In the genomic region with DNA sequence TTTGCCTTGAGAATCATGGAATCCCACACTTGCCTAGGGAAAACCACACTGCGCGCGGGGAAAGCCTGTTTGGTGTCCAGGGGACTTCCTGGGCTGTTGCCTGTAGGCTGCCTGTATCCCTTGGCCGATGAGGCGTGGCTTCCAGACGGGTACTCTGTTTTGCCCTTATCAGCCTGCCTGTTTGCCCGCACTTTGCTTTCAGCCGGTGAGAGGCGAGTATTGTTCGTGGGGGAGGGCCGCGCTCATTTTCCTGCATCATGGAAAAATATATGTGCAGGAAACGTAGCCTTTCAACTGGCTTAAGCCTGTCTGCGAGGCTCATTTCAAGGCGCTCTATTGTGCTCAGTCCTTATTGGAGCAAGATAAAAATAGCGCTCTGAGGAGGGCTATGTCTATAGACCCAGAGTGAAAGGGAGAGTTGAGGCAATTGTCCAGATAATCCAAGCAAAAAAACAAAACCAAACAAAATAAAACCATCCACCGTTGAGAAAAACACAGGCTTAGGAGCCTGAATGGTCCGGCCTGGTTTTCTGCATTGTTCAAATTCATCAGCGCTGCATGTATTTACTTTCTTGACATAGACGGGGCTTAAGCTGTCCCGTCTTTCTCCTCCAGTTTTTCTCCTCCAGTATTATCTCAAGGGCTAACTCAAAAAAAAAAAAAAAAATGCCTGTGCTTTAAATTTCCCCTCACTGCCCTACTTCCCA, we compare ENCODE assay signal across 9 mouse cellular contexts.
DNase-seq lines count a peak whose midpoint lies in the region; ATAC-seq and TF ChIP-seq lines count a peak whose summit lies in the region.
"Had no signal": no experiment of that assay in that cellular context is flagged by ENCODE, and none has a peak within 500 bp of the region (broad histone marks: within the 10 kb centered on the region; RNA-seq: fewer than 3 reads in every experiment).

No protein-coding gene starts in this region.

- H3K9ac ChIP-seq in heart, embryonic 13.5 days: 0 out of 2 replicates have a peak overlapping the region, but pooled peaks have one; percentile 58
- no peak overlapping the region for H3K9ac ChIP-seq in liver, embryonic 13.5 days
- H3K9ac ChIP-seq: limb, embryonic 15.5 days had no signal

- no peaks in the 10 kb centered on the region for H3K36me3 ChIP-seq in heart, embryonic 13.5 days
- no peaks in the 10 kb centered on the region for H3K36me3 ChIP-seq in hindbrain, embryonic 10.5 days
- no peaks in the 10 kb centered on the region for H3K36me3 ChIP-seq in liver, embryonic 13.5 days
- no peaks in the 10 kb centered on the region for H3K36me3 ChIP-seq in small intestine, adult 2 months (ENCODE audit: control insufficient read depth, insufficient read depth, low read length)
- H3K36me3 ChIP-seq: limb, embryonic 15.5 days had no signal

- ATAC-seq in heart, embryonic 13.5 days (ENCODE audit: extremely low read depth, insufficient number of reproducible peaks, low FRiP score, low TSS enrichment): no peak
- ATAC-seq in liver, embryonic 13.5 days (ENCODE audit: low read depth): peak; percentile 29; the same call in 1 of the 2 replicates

- peak; percentile 7; the same call in 1 of the 2 replicates for TF ChIP-seq POLR2A in small intestine, adult 2 months (IDR thresholded peaks at IDR 0.05; ENCODE audit: low read depth, low read length)
- TF ChIP-seq POLR2A in cerebellum, adult 2 months (IDR thresholded peaks at IDR 0.05; ENCODE audit: borderline replicate concordance, insufficient read depth, low read length): no peak

- peak overlapping the region; percentile 31 for H3K27ac ChIP-seq in heart, embryonic 13.5 days (replicated peaks)
- H3K27ac ChIP-seq in hindbrain, embryonic 10.5 days: peak overlapping the region; percentile 69
- no peak overlapping the region for H3K27ac ChIP-seq in liver, embryonic 13.5 days
- peak overlapping the region; percentile 61 for H3K27ac ChIP-seq in small intestine, adult 2 months (ENCODE audit: insufficient read depth, low read depth, low read length)
- no peak overlapping the region for H3K27ac ChIP-seq in cerebellum, adult 2 months (ENCODE audit: insufficient read depth, low read length)
- H3K27ac ChIP-seq: limb, embryonic 15.5 days had no signal

- H3K4me3 ChIP-seq in heart, embryonic 13.5 days: peak overlapping the region; percentile 42
- H3K4me3 ChIP-seq in hindbrain, embryonic 10.5 days: 0 out of 2 replicates have a peak overlapping the region, but pooled peaks have one; percentile 13
- no peak overlapping the region for H3K4me3 ChIP-seq in liver, embryonic 13.5 days (replicated peaks)
- peak overlapping the region; percentile 28 for H3K4me3 ChIP-seq in small intestine, adult 2 months (ENCODE audit: low read depth, low read length)
- no peak overlapping the region for H3K4me3 ChIP-seq in cerebellum, adult 2 months (replicated peaks; ENCODE audit: insufficient read depth, low read depth, low read length)
- H3K4me3 ChIP-seq: limb, embryonic 15.5 days had no signal

- intact Hi-C loops in heart, postnatal 36 days (cut with DNase I): no loop called here

- TF ChIP-seq CTCF in small intestine, adult 2 months (IDR thresholded peaks at IDR 0.05; ENCODE audit: extremely low read depth, insufficient read length, insufficient replicate concordance, low read depth, low read length): no peak
- no peak for TF ChIP-seq CTCF in cerebellum, adult 2 months (IDR thresholded peaks at IDR 0.05; ENCODE audit: borderline replicate concordance, insufficient read depth, low read depth, low read length)

- no peak for DNase-seq in heart, postnatal 36 days
- peak; percentile 28 for DNase-seq in hindbrain, embryonic 10.5 days (ENCODE audit: low spot score)
- peak; percentile 6 for DNase-seq in liver, embryonic 13.5 days
- no peak for DNase-seq in spleen, postnatal 14 days (ENCODE audit: low spot score in 2 of 2)
- DNase-seq in cerebellum, adult 2 months: no peak
- DNase-seq in cerebellum, adult 11-12 months: no peak

- 34% methylated on average over 21 of the region's 21 CpGs for WGBS in heart, embryonic 13.5 days
- 70% methylated on average over 21 of the region's 21 CpGs for WGBS in hindbrain, embryonic 10.5 days
- WGBS in liver, embryonic 13.5 days (ENCODE audit: insufficient replicate concordance): 58% methylated on average over 21 of the region's 21 CpGs
- 28% methylated on average over 21 of the region's 21 CpGs for WGBS in small intestine, adult 2 months
- 79% methylated on average over 21 of the region's 21 CpGs for whole genome bisulfite sequencing in cerebellum, adult 2 months

- H3K9me3 ChIP-seq in heart, embryonic 13.5 days: no peaks in the 10 kb centered on the region
- no peaks in the 10 kb centered on the region for H3K9me3 ChIP-seq in hindbrain, embryonic 10.5 days
- no peaks in the 10 kb centered on the region for H3K9me3 ChIP-seq in liver, embryonic 13.5 days (replicated peaks)
- H3K9me3 ChIP-seq: limb, embryonic 15.5 days had no signal

- no peaks in the 10 kb centered on the region for H3K27me3 ChIP-seq in heart, embryonic 13.5 days (replicated peaks)
- no peaks in the 10 kb centered on the region for H3K27me3 ChIP-seq in hindbrain, embryonic 10.5 days (ENCODE audit: insufficient read depth, poor library complexity, severe bottlenecking)
- H3K27me3 ChIP-seq in liver, embryonic 13.5 days: no peaks in the 10 kb centered on the region
- H3K27me3 ChIP-seq in small intestine, adult 2 months (ENCODE audit: control insufficient read depth, insufficient read depth, low read length): no peaks in the 10 kb centered on the region
- no peaks in the 10 kb centered on the region for H3K27me3 ChIP-seq in cerebellum, adult 2 months (ENCODE audit: control insufficient read depth, insufficient read depth, low read length)
- H3K27me3 ChIP-seq: limb, embryonic 15.5 days had no signal

- H3K4me2 ChIP-seq in heart, embryonic 13.5 days: peak overlapping the region; percentile 67
- peak overlapping the region; percentile 24; the same call in 1 of the 2 replicates for H3K4me2 ChIP-seq in liver, embryonic 13.5 days
- H3K4me2 ChIP-seq: limb, embryonic 15.5 days had no signal

- H3K4me1 ChIP-seq in heart, embryonic 13.5 days: peaks cover 24% of the 10 kb centered on the region
- peaks cover 15% of the 10 kb centered on the region for H3K4me1 ChIP-seq in hindbrain, embryonic 10.5 days (replicated peaks)
- H3K4me1 ChIP-seq in liver, embryonic 13.5 days (replicated peaks): no peaks in the 10 kb centered on the region
- peaks cover 4% of the 10 kb centered on the region; the same call in 1 of the 2 replicates for H3K4me1 ChIP-seq in small intestine, adult 2 months (ENCODE audit: control insufficient read depth, insufficient read depth, insufficient read length, low read length)
- no peaks in the 10 kb centered on the region for H3K4me1 ChIP-seq in cerebellum, adult 2 months (ENCODE audit: control insufficient read depth, insufficient read depth, low read length)
- H3K4me1 ChIP-seq: limb, embryonic 15.5 days had no signal

Comparison
In these comparisons a context has a peak if more than half of its experiments do, and no peak if none do; other contexts are left out.
1. H3K27ac ChIP-seq: peak in heart, embryonic 13.5 days (single experiment), hindbrain, embryonic 10.5 days (single experiment) and small intestine, adult 2 months (single experiment); none in liver, embryonic 13.5 days (single experiment) and cerebellum, adult 2 months (single experiment).
2. H3K4me3 ChIP-seq: peak in heart, embryonic 13.5 days (single experiment), hindbrain, embryonic 10.5 days (single experiment) and small intestine, adult 2 months (single experiment); none in liver, embryonic 13.5 days (single experiment) and cerebellum, adult 2 months (single experiment).
3. DNase-seq: peak in hindbrain, embryonic 10.5 days (single experiment) and liver, embryonic 13.5 days (single experiment); none in heart, postnatal 36 days (0 of 2), spleen, postnatal 14 days (0 of 2), cerebellum, adult 2 months (0 of 2) and cerebellum, adult 11-12 months (single experiment).